Mouse (Mus musculus) layer of hippocampus, postnatal 36 days (tissue): ENCODE data around the gene Prss36. TPM values are rescaled to one million over a fixed set of nuclear protein-coding genes. Genes with fewer than 3 reads are reported as not detected.
"Not testable (repeated sequence)": the region's sequence is repeated elsewhere in the genome, so short reads cannot be mapped to it uniquely, and the experiment has no call there.

Experiments used
- DNase-seq, 2 experiments: peaks; one replicate each; pipeline ENCODE4 v3.0.0; 2022
- total RNA-seq, 2 experiments: library from RNA; stranded (reverse); gene quantifications; 2 replicates each; pipeline ENCODE4 v1.2.3; 2021

The Prss36 gene
- total RNA-seq, 2 experiments from 2014 or later, result 11.0 to 11.6 TPM

DNA sequence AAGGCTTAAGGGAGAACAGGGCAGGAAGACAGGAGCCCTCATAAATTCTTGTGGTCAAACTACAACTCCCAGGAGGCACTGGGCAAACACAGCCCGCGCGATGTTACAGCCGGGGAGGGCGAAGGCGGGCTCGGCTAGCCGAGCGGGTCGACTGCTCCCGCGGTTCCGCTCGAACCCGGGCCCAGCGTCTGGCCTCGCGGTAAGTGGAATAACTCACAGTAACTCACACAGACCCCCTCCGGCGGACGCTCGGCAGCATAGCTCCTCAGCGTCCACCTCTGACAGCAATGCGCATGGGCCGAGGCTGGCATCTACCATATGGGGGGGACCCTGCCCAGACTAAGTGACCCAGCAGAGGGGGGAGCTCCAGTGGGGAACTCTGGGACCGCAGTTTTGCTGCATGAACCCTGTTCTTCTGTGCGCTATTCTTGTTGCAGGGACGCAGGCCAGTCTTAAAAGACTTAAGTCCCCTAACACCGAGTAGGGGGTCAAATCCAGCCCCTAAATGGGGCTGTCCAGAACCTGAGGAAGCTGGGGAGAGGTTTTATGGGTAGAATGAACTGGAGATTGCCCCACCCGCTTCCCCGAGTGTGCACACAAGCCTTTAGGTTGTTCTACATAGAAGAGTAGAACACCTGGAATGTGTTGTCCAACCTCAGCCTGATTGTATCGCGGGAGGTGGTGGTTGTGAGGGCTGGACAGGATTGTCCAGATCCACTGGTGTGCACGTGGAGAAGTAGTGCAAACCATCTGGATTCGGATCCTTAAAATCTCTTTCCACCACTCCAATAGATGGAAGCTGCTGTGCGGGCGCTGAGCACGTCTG, 42.3 kb downstream of the Prss36 start, which contains the start of gene Bckdk:
TSS of gene Bckdk (plus strand) at position 112 of the 826 bp plus-strand sequence.
- DNase-seq, result peak; percentile 75 to 78

DNA sequence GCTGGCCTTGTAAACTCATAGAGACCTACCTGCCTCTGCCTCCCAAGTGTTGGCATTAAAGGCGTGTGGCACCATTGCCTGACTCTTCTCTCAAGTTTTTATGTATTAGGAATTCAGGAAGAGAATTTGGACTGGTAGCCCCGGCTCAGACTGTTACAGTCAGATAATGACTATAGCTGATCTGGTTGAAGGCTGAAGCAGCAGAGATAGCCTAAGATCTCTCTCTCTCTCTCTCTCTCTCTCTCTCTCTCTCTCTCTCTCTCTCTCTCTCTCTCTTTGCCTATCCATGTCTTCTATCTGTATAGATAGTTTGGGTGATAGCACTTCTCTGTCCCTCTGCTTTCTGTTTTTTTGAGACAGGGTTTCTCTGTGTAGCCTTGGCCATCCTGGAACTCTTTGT, 44.8 kb downstream of the Prss36 start:
- DNase-seq, result no peak

DNA sequence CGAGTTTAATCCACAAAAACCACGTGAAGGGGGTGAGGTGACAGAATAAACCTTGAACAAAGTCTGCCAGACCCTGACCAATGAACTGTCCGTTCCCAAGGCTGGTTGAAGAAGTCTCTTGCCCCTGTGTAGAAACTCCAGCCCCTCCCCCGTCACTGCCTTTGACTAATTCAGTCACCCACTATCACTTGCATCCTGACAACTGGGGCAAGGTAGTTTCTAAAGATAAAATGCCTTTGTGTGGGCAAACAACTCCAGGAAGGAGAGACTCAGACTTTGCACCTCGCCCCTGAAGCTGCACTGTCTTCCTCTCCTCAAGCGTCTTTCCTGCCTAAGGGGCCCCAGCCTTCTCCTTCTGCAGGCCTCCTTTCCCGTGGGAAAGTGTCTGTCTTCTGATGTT, 46.5 kb downstream of the Prss36 start:
- no peak for DNase-seq

DNA sequence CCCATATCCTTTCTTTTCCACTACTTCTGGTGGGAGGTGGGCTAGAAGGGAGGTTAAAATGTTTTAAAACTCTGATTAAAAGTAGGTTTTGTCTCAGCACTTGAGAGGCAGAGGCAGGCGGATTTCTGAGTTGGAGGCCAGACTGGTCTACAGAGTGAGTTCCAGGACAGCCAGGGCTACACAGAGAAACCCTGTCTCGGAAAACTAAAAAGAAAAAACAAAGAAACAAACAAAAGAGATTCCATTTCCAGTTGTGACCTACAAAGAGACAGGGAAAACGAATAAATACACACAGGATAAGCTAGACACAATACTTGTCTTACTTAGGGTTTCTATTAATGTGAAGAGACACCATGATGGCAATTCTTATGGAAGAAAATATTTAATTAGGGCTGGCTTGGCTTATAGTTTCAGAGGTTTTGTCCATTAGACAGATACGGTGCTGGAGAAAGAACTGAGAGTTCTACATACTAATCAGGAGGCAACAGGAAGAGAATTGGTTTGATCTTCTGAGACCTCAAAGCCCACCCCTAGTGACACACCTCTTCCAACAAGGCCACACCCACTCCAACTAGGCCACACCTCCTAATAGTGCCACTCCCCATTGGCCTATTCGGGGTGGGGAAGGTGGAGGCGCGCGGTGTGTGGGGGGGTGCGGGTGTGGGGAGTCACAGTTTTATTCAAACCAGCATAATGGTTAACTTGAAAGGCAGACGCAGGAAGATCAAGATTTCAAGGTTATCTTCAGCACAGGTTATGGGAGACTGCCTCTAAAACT, 48.2 kb downstream of the Prss36 start:
- no peak for DNase-seq

DNA sequence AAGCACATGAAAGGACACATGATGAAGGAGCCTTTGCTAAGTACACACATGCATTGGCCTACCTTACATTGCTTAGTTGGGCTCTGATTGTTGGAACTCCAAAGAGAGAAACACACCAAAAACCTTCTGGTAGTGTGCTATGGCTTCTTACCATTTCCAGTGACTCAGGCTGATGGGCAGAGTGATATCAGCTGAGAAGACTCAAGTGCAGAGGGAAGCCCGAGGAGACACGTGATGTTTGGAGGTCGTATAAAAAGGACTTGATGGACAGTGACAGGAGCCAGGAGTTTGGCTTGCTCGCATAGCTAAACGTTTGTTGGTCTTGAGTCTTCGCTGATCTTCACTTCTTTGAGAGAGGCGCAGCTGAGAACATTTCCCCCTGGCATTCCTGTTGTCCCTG, 49.0 kb downstream of the Prss36 start:
- DNase-seq, result no peak

DNA sequence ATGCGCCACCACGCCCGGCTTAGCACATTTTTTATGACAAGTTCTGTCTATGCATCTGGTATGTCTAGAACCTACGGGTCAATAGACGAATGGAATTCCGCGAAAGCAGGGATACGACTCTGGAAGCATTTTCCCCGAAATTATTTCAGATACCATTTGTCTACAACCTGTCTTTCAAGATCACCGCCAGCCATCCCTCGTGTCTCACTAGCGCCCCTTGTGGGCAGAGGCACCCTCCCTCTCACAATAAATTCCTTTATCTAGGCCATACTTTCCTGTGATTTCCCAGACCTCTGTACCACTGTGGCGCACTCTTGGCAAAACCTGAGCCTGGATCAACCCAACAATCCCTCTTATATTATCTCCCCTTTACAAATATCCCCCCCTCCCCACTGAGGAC, 50.1 kb downstream of the Prss36 start:
- DNase-seq, result peak in 1 of 2 experiments; percentile 40

DNA sequence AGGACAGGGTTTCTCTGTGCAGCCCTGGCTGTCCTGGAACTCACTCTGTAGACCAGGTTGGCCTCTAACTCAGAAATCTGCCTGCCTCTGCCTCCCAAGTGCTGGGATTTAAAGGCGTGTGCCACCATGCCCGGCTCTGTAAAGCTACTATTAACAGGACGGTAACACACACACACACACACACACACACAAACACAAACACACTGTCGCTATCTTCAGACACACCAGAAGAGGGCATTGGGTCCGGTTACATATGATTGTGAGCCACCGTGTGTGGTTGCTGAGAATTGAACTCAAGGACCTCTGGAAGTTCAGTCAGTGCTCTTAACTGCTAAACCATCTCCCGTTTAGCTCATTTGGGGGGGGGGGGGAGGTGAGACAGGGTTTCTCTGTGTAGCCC, 50.6 kb downstream of the Prss36 start:
- not testable (repeated sequence) for DNase-seq

DNA sequence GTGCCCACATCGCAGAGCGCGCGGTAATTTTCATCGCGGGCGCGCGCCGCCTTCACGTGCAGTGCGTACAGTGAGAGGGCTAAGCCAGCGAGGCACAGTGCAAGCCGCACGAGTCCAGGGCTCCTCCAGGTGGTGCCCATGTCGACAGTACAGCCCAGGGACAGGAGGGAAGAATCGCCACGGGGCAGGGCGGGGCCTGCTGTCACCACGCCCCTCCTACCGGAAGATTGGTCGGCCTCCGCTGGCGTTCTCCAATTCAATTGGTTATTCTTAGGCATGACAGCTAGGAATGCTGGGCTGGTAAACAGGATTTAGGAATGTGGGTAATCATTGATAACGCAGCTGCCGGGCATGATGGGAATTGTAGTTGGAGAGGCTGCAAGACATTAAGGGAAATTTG, 51.1 kb downstream of the Prss36 start, which contains the start of the genes Gm21974 and Vkorc1:
TSS of gene Gm21974 (minus strand) at position 13 of the 400 bp plus-strand sequence.
TSS of gene Vkorc1 (minus strand) at position 176 of the 400 bp plus-strand sequence.
- DNase-seq, result peak; percentile 92 to 94

DNA sequence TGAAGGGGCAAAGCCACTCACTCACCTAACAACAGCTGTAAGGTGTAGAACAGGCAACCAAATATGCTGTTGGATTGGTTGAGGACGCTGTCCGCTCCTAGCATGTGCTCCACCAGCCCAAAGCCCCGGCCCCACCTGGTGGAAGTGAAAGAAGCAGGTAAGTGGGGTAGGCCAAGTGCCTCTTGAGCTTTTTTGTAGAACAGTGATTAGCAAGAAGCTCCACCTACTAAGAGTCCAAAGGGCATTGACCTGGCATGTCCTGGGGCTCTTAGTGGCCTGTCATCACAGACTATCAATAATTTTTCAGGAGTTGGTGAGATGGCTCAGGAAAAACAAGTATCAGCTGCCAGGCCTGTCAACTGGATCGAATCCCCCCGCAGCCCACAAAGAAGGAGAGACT, 52.0 kb downstream of the Prss36 start:
- no peak for DNase-seq

DNA sequence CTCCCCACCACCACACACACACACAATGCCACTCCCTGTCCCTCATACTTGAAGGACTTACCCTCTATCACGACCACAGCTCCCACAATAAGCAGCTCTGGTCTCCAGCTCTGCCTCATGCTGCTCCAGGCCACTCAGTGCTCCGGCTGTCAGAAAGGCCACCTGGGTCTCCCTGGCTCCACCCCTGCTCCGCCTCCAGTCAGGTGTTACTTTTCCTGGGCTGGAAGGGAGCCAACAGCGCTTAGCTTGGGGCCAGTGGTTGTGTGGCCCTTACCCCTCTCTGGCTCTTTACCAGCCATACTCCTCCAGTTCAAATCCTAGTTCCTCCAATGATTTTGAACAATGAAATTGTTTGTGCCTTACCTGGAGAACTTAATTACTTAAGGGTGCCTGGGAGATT, 55.7 kb downstream of the Prss36 start, which contains the start of gene Prss53:
TSS of gene Prss53 (minus strand) at position 173 of the 400 bp plus-strand sequence.
- no peak for DNase-seq

DNA sequence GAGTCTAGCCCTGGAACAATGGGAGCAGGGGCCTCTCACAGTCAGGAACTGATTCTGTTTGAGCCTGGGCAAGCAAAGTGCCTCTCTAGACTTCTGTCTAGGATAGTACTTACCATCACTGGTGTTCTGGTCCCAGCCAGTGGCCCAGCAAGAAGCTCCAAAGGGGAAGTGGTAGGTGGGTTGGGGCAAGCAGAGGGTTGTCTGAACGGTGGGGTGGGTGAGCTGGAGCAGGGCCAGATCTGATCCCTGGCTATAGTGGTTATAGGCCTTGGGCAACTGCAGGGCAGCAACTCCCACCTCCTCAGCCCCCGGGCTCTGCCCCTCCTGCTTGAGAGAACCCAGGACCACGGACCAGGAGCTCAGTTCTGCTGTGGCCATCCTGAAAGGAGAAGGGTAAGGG, 57.7 kb downstream of the Prss36 start:
- no peak for DNase-seq

DNA sequence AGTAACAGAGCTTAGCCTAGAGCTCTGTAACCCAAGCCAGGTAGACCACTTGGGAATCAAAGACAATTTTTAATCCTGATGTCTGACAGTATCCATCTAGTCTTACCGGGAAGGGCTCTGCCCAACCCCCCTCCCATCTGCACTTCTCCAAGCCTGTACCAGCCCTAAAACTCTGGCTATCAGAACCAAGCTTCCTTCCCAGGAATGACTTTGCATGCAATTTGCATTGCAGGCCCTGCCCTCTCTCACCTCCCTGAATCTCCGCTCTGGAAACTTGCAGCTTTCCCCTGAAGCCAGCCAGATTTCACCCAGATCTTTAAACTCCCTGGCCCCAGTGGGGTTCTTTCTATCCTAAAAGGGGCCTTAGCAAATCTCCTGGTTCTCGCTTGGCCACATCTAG, 58.7 kb downstream of the Prss36 start:
- no peak for DNase-seq

DNA sequence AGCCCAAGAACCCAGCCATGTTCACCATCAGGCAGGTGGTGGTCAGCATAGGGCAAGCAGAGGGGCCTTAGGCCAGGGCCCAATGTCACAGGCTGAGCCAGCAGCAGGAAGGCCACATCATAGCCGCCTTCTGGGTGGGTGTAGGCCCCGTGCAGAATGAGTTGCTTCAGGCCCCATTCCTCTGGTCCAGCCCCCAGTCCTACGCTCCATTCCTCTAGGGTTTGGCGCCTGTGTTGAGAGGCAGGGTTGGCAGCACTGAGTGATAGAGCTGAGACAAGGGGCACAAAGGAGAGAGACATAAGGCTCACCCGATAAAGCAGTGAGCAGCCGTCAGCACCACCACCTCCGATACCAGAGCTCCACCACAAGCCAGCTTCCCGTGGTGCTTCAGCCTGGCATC, 59.3 kb downstream of the Prss36 start:
- no peak for DNase-seq

DNA sequence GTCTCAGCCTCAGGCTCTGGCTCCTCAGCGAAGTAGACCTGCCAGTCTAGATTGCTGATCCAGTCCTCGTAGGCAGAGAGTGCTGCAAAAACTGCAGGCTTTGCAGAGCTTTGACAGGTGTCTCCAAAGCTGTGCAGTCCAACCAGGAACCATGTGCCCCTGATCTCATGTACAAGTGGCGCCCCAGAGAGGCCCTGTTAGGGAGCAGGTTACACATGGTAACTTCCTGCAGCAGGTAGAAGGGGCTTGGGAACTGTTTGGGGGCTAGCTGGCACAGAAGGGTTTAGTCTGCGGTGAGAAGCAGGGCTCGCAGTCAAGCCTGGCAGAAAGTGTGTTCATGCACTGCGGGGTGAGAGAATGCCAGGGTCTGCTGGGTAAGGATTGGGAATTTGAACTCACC, 60.0 kb downstream of the Prss36 start:
- no peak for DNase-seq

DNA sequence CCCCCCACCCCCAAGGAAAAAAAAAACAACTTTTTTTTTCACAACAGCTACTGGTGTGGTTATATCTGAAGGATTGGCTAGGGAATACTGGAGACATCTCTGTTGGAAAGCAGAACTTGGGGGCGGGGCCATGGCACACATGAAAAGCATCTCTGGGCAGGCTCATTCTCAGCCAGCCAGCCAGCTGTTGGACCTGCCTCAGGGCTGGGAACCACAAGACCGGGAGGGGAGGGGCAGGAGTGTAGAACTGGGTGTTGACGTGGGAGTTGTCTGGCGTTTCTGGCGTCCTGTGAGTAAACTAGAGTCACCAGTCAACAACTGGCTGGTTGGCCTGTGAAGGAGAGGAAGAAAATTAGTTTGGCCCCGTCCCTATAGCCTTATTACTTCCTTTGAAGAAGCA, 60.6 kb downstream of the Prss36 start:
- DNase-seq, result no peak

Other genes with a start within 250 kb of the Prss36 start
- gene Bcl7c, start 237.8 kb downstream of the Prss36 start, total RNA-seq, result 10 to 100 TPM; 23.1 to 25.8 TPM
- gene Ctf1, start 234.0 kb downstream of the Prss36 start, total RNA-seq, result 1 to 10 TPM; 2.1 to 2.4 TPM
- not detected for gene Ctf2, start 214.6 kb downstream of the Prss36 start, total RNA-seq
- 10 to 100 TPM; 63.5 to 65.2 TPM for gene Fbxl19, start 202.2 kb downstream of the Prss36 start, total RNA-seq
- gene Orai3, start 176.9 kb downstream of the Prss36 start, total RNA-seq, result 10 to 100 TPM; 31.1 to 32.6 TPM
- gene Setd1a, start 170.1 kb downstream of the Prss36 start, total RNA-seq, result 10 to 100 TPM; 46.2 to 46.9 TPM
- gene Gm49388, start 161.1 kb downstream of the Prss36 start, total RNA-seq, result 1 to 10 TPM; 2.4 to 2.9 TPM
- gene Hsd3b7, start 146.1 kb downstream of the Prss36 start, total RNA-seq, result 1 to 10 TPM; 8.3 to 8.6 TPM
- gene Stx4a, start 122.4 kb downstream of the Prss36 start, total RNA-seq, result 10 to 100 TPM; 64.3 to 64.7 TPM
- gene Stx1b, start 122.2 kb downstream of the Prss36 start, total RNA-seq, result 100 to 1,000 TPM; 342 to 346 TPM
- 10 to 100 TPM; 33.2 to 36.3 TPM for gene Zfp646, start 70.5 kb downstream of the Prss36 start, total RNA-seq
- 10 to 100 TPM; 24.5 to 25.5 TPM for gene Zfp668, start 69.9 kb downstream of the Prss36 start, total RNA-seq
- 1 to 10 TPM; 3.7 to 4.0 TPM for gene Prss53, start 55.8 kb downstream of the Prss36 start, total RNA-seq
- not detected for gene Gm21974, start 51.3 kb downstream of the Prss36 start, total RNA-seq
- 10 to 100 TPM; 24.0 to 25.0 TPM for gene Vkorc1, start 51.1 kb downstream of the Prss36 start, total RNA-seq
- gene Bckdk, start 42.6 kb downstream of the Prss36 start, total RNA-seq, result 10 to 100 TPM; 35.7 to 41.6 TPM
- 10 to 100 TPM; 33.8 to 36.2 TPM for gene Kat8, start 34.2 kb downstream of the Prss36 start, total RNA-seq
- gene Prss8, start 16.6 kb downstream of the Prss36 start, total RNA-seq, result under 1 TPM; 0.68 to 0.80 TPM
- gene Fus, start 20.7 kb upstream of the Prss36 start, total RNA-seq, result 100 to 1,000 TPM; 301 to 325 TPM
- 1 to 10 TPM; 1.9 to 2.4 TPM for gene Pycard, start 47.1 kb upstream of the Prss36 start, total RNA-seq
- gene Trim72, start 57.2 kb upstream of the Prss36 start, total RNA-seq, result under 1 TPM; 0.42 to 0.56 TPM
- 10 to 100 TPM in 1 of 2 experiments, 1 to 10 TPM in 1; 9.1 to 12.0 TPM for gene Itgam, start 115.9 kb upstream of the Prss36 start, total RNA-seq
- not detected for gene Gm49368, start 116.0 kb upstream of the Prss36 start, total RNA-seq
- gene Itgax, start 182.8 kb upstream of the Prss36 start, total RNA-seq, result under 1 TPM; 0.12 to 0.33 TPM
- gene Itgad, start 207.7 kb upstream of the Prss36 start, total RNA-seq, result under 1 TPM; 0.20 to 0.25 TPM